Mouse (Mus musculus) testis, adult 2 months (tissue): ENCODE data around the gene Serpinh1.

Source experiments
- CTCF ChIP-seq: fragments of 200-500 bp; IDR thresholded peaks from 2 replicates; pipeline ENCODE4 v1.5.1; 2012; ENCODE audit warnings: low read depth, mild to moderate bottlenecking, inconsistent platforms, low read length, moderate library complexity; ENCODE audit not compliant: control insufficient read depth, insufficient read depth, insufficient replicate concordance
- POLR2A ChIP-seq: fragments of 200-500 bp; IDR thresholded peaks from 2 replicates; pipeline ENCODE4 v1.6.1; 2012; ENCODE audit warnings: low read depth, mild to moderate bottlenecking, inconsistent platforms, low read length, moderate library complexity; ENCODE audit not compliant: control insufficient read depth

DNA sequence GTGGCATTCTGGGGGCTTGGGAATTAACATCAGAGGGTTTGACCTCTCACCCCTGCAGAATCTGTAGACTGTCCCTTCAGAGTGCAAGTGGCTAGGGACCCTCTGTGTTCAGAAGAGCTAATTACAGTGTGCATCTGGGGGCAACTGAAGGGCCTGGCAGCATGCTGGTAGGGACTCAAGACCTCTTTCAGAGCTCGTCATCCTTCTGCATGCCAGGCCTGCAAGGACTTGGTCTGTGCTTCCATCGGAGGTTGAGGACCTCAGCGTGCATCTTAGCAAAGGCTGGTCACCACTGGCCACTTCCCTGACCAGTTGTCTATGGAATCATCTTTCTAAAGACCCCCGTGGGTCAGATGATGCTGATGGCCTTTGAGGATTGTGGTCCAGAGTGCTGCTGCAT lies 9.5 kb downstream of the Serpinh1 start:
- TF ChIP-seq CTCF: no peak
- TF ChIP-seq POLR2A: no peak
